Mouse (Mus musculus): ENCODE measurements around the gene Wfdc21. TPM values are rescaled to one million over a fixed set of nuclear protein-coding genes. Genes with fewer than 3 reads are reported as not detected.
A peak's percentile ranks its signal among the peaks of the same experiment; 100 is the strongest.

The Wfdc21 gene
- polyA plus RNA-seq, 1 experiment from 2014 or later: 0.99 TPM

DNA sequence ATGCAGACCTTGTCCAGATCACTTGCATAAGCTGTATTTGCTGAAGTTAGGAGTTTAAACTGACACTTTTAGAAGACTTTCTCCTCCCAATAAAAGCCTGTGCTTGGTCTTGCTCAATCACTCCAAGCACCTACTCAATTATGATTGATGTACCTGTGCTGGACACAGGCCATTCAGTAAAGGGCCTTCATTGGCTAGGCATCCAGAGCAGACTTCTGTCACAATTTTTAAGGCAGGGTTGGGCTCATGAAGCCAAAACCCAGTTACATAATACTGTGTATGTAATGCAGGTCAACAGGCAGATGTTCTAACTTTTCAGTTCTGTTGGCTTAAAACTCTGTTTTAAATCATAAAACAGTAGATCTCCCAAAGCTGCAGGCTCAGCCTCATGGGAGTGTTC is 26.0 kb upstream of the Wfdc21 start:
- Histone ChIP-seq H3K36me3 (ENCODE audit: insufficient read depth) (no peaks in the 10 kb centered on the region), H3K27ac (ENCODE audit: low read depth) (no peak overlapping the region), H3K9me3 (ENCODE audit: low read depth, low read length) (no peaks in the 10 kb centered on the region), H3K27me3 (ENCODE audit: insufficient read depth, low read length) (no peaks in the 10 kb centered on the region), H3K4me1 (ENCODE audit: insufficient read depth) (no peaks in the 10 kb centered on the region), H3K9ac (no peak overlapping the region), H3K4me2 (no peak overlapping the region), H3K4me3 (ENCODE audit: low read depth, low read length) (no peak overlapping the region)
- no peak for TF ChIP-seq CTCF (IDR thresholded peaks at IDR 0.05; ENCODE audit: low read depth)
- DNase-seq (no peak), ATAC-seq (ENCODE audit: insufficient read depth) (no peak)

DNA sequence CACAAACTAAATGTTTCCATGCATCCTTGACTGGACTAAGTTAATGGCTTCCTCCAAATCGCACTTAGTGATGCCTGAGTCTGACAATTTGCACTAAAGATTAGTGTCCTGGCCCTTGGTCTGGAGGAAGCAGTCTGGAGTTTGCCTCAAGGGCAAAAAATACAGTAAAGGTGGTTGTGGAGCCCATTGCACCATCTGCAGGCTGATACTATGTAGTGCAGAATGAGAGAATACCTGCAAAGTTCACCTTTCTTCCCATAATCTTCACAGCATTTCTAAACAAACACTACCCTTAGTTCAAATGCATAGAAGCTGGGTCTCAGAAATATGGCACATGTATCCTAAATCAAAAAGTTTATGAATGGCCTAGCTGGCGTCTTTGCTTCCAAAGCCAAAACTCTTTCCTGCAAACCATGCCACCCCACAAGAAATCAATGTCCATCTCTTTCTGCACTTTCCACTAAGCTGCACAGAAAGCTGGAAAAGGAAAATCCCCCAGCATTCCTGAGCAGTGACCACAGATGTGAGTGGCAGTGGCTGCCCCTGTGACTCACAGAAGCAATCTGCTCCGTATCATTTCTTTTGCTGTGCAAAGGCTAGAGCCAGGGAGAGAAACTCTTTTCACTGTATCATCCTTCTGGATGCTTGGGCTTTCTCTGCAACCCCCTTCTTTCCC is 17.8 kb upstream of the Wfdc21 start:
- no peak overlapping the region for H3K9ac ChIP-seq
- 59% methylated on average over 3 of the region's 3 CpGs for WGBS
- DNase-seq: peak; percentile 23

GRCm38 (mm10) chr11:83731116-83731515 is 15.6 kb upstream of the Wfdc21 start:
- Histone ChIP-seq H3K4me3 (ENCODE audit: low read depth, low read length) (no peak overlapping the region), H3K36me3 (ENCODE audit: insufficient read depth) (no peaks in the 10 kb centered on the region), H3K4me1 (ENCODE audit: insufficient read depth) (no peaks in the 10 kb centered on the region), H3K4me2 (no peak overlapping the region), H3K9ac (no peak overlapping the region), H3K9me3 (ENCODE audit: low read depth, low read length) (no peaks in the 10 kb centered on the region), H3K27me3 (ENCODE audit: insufficient read depth, low read length) (no peaks in the 10 kb centered on the region), H3K27ac (ENCODE audit: low read depth) (no peak overlapping the region)
- 81% methylated on average over 1 of the region's 1 CpGs for WGBS
- no peak for ATAC-seq (ENCODE audit: insufficient read depth)
- no peak for TF ChIP-seq CTCF (IDR thresholded peaks at IDR 0.05; ENCODE audit: low read depth)
- DNase-seq: no peak

More for the DNA sequence above, 17.8 kb upstream of the Wfdc21 start:
- no peak overlapping the region for H3K4me3 ChIP-seq (ENCODE audit: low read depth, low read length)
- no peaks in the 10 kb centered on the region for H3K27me3 ChIP-seq (ENCODE audit: insufficient read depth, low read length)
- no peak overlapping the region for H3K4me2 ChIP-seq
- ATAC-seq (ENCODE audit: insufficient read depth): no peak
- H3K27ac ChIP-seq (ENCODE audit: low read depth): no peak overlapping the region
- H3K4me1 ChIP-seq (ENCODE audit: insufficient read depth): no peaks in the 10 kb centered on the region
- H3K9me3 ChIP-seq (ENCODE audit: low read depth, low read length): no peaks in the 10 kb centered on the region
- H3K36me3 ChIP-seq (ENCODE audit: insufficient read depth): no peaks in the 10 kb centered on the region
- peak; percentile 46 for TF ChIP-seq CTCF (IDR thresholded peaks at IDR 0.05; ENCODE audit: low read depth)

- DNase-seq (peak; percentile 10), ATAC-seq (ENCODE audit: insufficient read depth) (no peak)
- Histone ChIP-seq H3K9me3 (ENCODE audit: low read depth, low read length) (no peaks in the 10 kb centered on the region), H3K4me2 (no peak overlapping the region), H3K4me3 (ENCODE audit: low read depth, low read length) (no peak overlapping the region), H3K27ac (ENCODE audit: low read depth) (no peak overlapping the region), H3K27me3 (ENCODE audit: insufficient read depth, low read length) (no peaks in the 10 kb centered on the region), H3K4me1 (ENCODE audit: insufficient read depth) (no peaks in the 10 kb centered on the region), H3K36me3 (ENCODE audit: insufficient read depth) (no peaks in the 10 kb centered on the region), H3K9ac (no peak overlapping the region)
- 0 out of 2 replicates have a peak, but pooled peaks have one; percentile 15 for TF ChIP-seq CTCF (IDR thresholded peaks at IDR 0.05; ENCODE audit: low read depth)
- 77% methylated on average over 5 of the region's 5 CpGs for WGBS
These were observed 13.6 kb upstream of the Wfdc21 start for GRCm38 (mm10) chr11:83733071-83733640.

DNA sequence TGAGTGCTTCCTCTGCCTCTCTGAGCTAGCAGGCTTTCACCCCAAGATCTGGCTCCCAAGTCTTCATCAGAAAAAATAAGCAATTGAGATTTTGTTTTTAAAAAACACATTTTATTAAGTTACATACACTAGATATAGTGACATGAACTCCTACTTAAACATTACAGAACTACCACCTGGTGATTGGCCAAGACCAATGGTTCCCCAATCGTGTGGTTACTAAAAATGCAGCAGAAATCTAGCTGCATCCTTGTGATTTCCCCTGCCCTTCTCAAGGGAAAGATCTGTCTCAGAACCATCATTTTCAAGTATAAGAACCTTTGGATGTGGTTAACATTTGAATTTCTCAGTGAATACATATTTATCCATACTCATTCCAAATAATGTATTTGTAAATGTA is 12.5 kb upstream of the Wfdc21 start:
- DNase-seq (no peak), ATAC-seq (ENCODE audit: insufficient read depth) (no peak)
- no peaks in the 10 kb centered on the region for H3K9me3 ChIP-seq (ENCODE audit: low read depth, low read length)
- no peak overlapping the region for H3K27ac ChIP-seq (ENCODE audit: low read depth)
- no peak overlapping the region for H3K9ac ChIP-seq
- TF ChIP-seq CTCF (IDR thresholded peaks at IDR 0.05; ENCODE audit: low read depth): no peak
- H3K36me3 ChIP-seq (ENCODE audit: insufficient read depth): no peaks in the 10 kb centered on the region
- no peaks in the 10 kb centered on the region for H3K27me3 ChIP-seq (ENCODE audit: insufficient read depth, low read length)
- WGBS: 80% methylated on average over 1 of the region's 1 CpGs
- H3K4me3 ChIP-seq (ENCODE audit: low read depth, low read length): no peak overlapping the region
- no peaks in the 10 kb centered on the region for H3K4me1 ChIP-seq (ENCODE audit: insufficient read depth)
- H3K4me2 ChIP-seq: no peak overlapping the region

GRCm38 (mm10) chr11:83735881-83736280 is 10.9 kb upstream of the Wfdc21 start:
- H3K9me3 ChIP-seq (ENCODE audit: low read depth, low read length): no peaks in the 10 kb centered on the region
- no peak for ATAC-seq (ENCODE audit: insufficient read depth)
- DNase-seq: no peak
- H3K4me2 ChIP-seq: no peak overlapping the region
- H3K27me3 ChIP-seq (ENCODE audit: insufficient read depth, low read length): no peaks in the 10 kb centered on the region
- no peak overlapping the region for H3K4me3 ChIP-seq (ENCODE audit: low read depth, low read length)
- H3K9ac ChIP-seq: no peak overlapping the region
- no peak overlapping the region for H3K27ac ChIP-seq (ENCODE audit: low read depth)
- H3K4me1 ChIP-seq (ENCODE audit: insufficient read depth): no peaks in the 10 kb centered on the region; the same call in 1 of the 2 replicates
- H3K36me3 ChIP-seq (ENCODE audit: insufficient read depth): no peaks in the 10 kb centered on the region
- WGBS: 58% methylated on average over 2 of the region's 2 CpGs
- TF ChIP-seq CTCF (IDR thresholded peaks at IDR 0.05; ENCODE audit: low read depth): no peak

GRCm38 (mm10) chr11:83737109-83737558 is 9.6 kb upstream of the Wfdc21 start:
- TF ChIP-seq CTCF (IDR thresholded peaks at IDR 0.05; ENCODE audit: low read depth): no peak
- ATAC-seq (ENCODE audit: insufficient read depth) (no peak), DNase-seq (no peak)
- Histone ChIP-seq H3K27me3 (ENCODE audit: insufficient read depth, low read length) (no peaks in the 10 kb centered on the region), H3K4me1 (ENCODE audit: insufficient read depth) (no peaks in the 10 kb centered on the region; the same call in 1 of the 2 replicates), H3K4me2 (no peak overlapping the region), H3K9me3 (ENCODE audit: low read depth, low read length) (no peaks in the 10 kb centered on the region), H3K27ac (ENCODE audit: low read depth) (no peak overlapping the region), H3K9ac (no peak overlapping the region), H3K4me3 (ENCODE audit: low read depth, low read length) (no peak overlapping the region), H3K36me3 (ENCODE audit: insufficient read depth) (no peaks in the 10 kb centered on the region)
- 78% methylated on average over 3 of the region's 3 CpGs for WGBS

All from lung, embryonic 14.5 days (tissue).